Mouse (Mus musculus) brown adipose tissue, adult 24 weeks (tissue): ENCODE results near the gene Kdelr1. TPM values are rescaled to one million over a fixed set of nuclear protein-coding genes. Genes with fewer than 3 reads are reported as not detected.
A peak's percentile ranks its signal among the peaks of the same experiment; 100 is the strongest.

Source experiments
- H3K27ac ChIP-seq: fragments of 200-500 bp; replicated peaks from 2 replicates; pipeline ENCODE4 v1.5.1; 2012; ENCODE audit warnings: low read depth, mild to moderate bottlenecking, low read length
- H3K4me1 ChIP-seq: fragments of 200-500 bp; 2 replicates; pipeline ENCODE4 v1.6.1; 2012; ENCODE audit warnings: low read length, mixed read lengths; ENCODE audit not compliant: control insufficient read depth, insufficient read depth, insufficient read length
- H3K4me3 ChIP-seq: fragments of 200-500 bp; 2 replicates; pipeline ENCODE4 v1.5.1; 2012; ENCODE audit warnings: low read depth, mild to moderate bottlenecking, low read length, moderate library complexity; ENCODE audit not compliant: insufficient read depth
- polyA plus RNA-seq: library from polyadenylated mRNA; stranded (reverse); fragments of >200 nt; gene quantifications from 2 replicates; pipeline ENCODE4 v1.2.4, GENCODE M21; 2012; ENCODE audit not compliant: missing spikeins, insufficient read depth, insufficient read length

Gene Kdelr1
- polyA plus RNA-seq, 1 experiment = 95.6 TPM

- Histone ChIP-seq H3K4me3 (peak overlapping the region; percentile 58), H3K4me1 (0 out of 2 replicates have a peak, but pooled peaks cover 3% of the 10 kb centered on the region), H3K27ac (no peak overlapping the region)
Measured at GRCm38 (mm10) chr7:45919083-45919671, 46.6 kb downstream of the Kdelr1 start.

- Histone ChIP-seq H3K27ac (peak overlapping the region; percentile 35; the same call in 1 of the 2 replicates), H3K4me1 (0 out of 2 replicates have a peak, but pooled peaks cover 3% of the 10 kb centered on the region), H3K4me3 (peak overlapping the region; percentile 58)
Measured at GRCm38 (mm10) chr7:45919761-45920160, 47.2 kb downstream of the Kdelr1 start.

GRCm38 (mm10) chr7:45920583-45921241, 48.1 kb downstream of the Kdelr1 start:
- H3K4me3 ChIP-seq = peak overlapping the region; percentile 58
- 0 out of 2 replicates have a peak, but pooled peaks cover 3% of the 10 kb centered on the region for H3K4me1 ChIP-seq
- H3K27ac ChIP-seq = peak overlapping the region; percentile 80

GRCm38 (mm10) chr7:45921242-45921621, 48.7 kb downstream of the Kdelr1 start, which contains the start of gene Emp3:
Emp3 (minus strand) TSS chr7:45921404.
- Histone ChIP-seq H3K27ac (peak within 1 kb of the TSS; percentile 80), H3K4me3 (peak within 1 kb of the TSS; percentile 58), H3K4me1 (0 out of 2 replicates have a peak, but pooled peaks cover 3% of the 10 kb centered on the region)

GRCm38 (mm10) chr7:45921950-45922600, 49.5 kb downstream of the Kdelr1 start:
- H3K4me1 ChIP-seq = 0 out of 2 replicates have a peak, but pooled peaks cover 3% of the 10 kb centered on the region
- H3K27ac ChIP-seq = peak overlapping the region; percentile 72
- no peak overlapping the region for H3K4me3 ChIP-seq

- H3K27ac ChIP-seq = peak overlapping the region; percentile 94
- H3K4me3 ChIP-seq = peak overlapping the region; percentile 73
- H3K4me1 ChIP-seq = 0 out of 2 replicates have a peak, but pooled peaks cover 3% of the 10 kb centered on the region
Measured at GRCm38 (mm10) chr7:45922928-45923761, 50.6 kb downstream of the Kdelr1 start.

GRCm38 (mm10) chr7:45923762-45924428, 51.3 kb downstream of the Kdelr1 start, which contains the start of gene Ccdc114:
Ccdc114 (plus strand) TSS chr7:45924072.
- Histone ChIP-seq H3K4me3 (peak within 1 kb of the TSS; percentile 73), H3K4me1 (0 out of 2 replicates have a peak, but pooled peaks cover 3% of the 10 kb centered on the region), H3K27ac (peak within 1 kb of the TSS; percentile 94)

- Histone ChIP-seq H3K4me3 (peak overlapping the region; percentile 44), H3K4me1 (0 out of 2 replicates have a peak, but pooled peaks cover 3% of the 10 kb centered on the region), H3K27ac (no peak overlapping the region)
Measured at GRCm38 (mm10) chr7:45924429-45924816, 51.9 kb downstream of the Kdelr1 start.

- H3K4me3 ChIP-seq = no peak overlapping the region
- no peaks in the 10 kb centered on the region for H3K4me1 ChIP-seq
- no peak overlapping the region for H3K27ac ChIP-seq
Measured at GRCm38 (mm10) chr7:45928626-45929295, 56.2 kb downstream of the Kdelr1 start.

GRCm38 (mm10) chr7:45929688-45930087, 57.1 kb downstream of the Kdelr1 start:
- Histone ChIP-seq H3K4me3 (no peak overlapping the region), H3K4me1 (no peaks in the 10 kb centered on the region), H3K27ac (no peak overlapping the region)

Other genes starting within 250 kb of the Kdelr1 start
- gene Rasip1, start 245.3 kb upstream of the Kdelr1 start, polyA plus RNA-seq = 4.3 and 9.3 TPM in 2 replicates
- 1.5 TPM in 1 of 2 replicates, not detected in the other for gene Mamstr, start 232.8 kb upstream of the Kdelr1 start, polyA plus RNA-seq
- gene Fut2, start 206.4 kb upstream of the Kdelr1 start, polyA plus RNA-seq = not detected in 2 replicates
- gene Ntn5, start 188.8 kb upstream of the Kdelr1 start, polyA plus RNA-seq = not detected in 2 replicates
- gene Sec1, start 178.4 kb upstream of the Kdelr1 start, polyA plus RNA-seq = not detected in 2 replicates
- gene Car11, start 172.9 kb upstream of the Kdelr1 start, polyA plus RNA-seq = 12.1 and 17.1 TPM in 2 replicates
- gene Dbp, start 167.7 kb upstream of the Kdelr1 start, polyA plus RNA-seq = 23.3 and 31.5 TPM in 2 replicates
- gene Rpl18, start 157.3 kb upstream of the Kdelr1 start, polyA plus RNA-seq = 445 and 504 TPM in 2 replicates
- 9.2 and 9.9 TPM in 2 replicates for gene Sphk2, start 154.8 kb upstream of the Kdelr1 start, polyA plus RNA-seq
- gene Fam83e, start 151.6 kb upstream of the Kdelr1 start, polyA plus RNA-seq = not detected in 2 replicates
- gene Spaca4, start 147.0 kb upstream of the Kdelr1 start, polyA plus RNA-seq = not detected in 2 replicates
- gene Lmtk3, start 89.0 kb upstream of the Kdelr1 start, polyA plus RNA-seq = 0.36 and 0.46 TPM in 2 replicates
- gene Sult2b1, start 88.1 kb upstream of the Kdelr1 start, polyA plus RNA-seq = 0.87 and 1.1 TPM in 2 replicates
- gene Cyth2, start 58.2 kb upstream of the Kdelr1 start, polyA plus RNA-seq = 39.1 and 45.5 TPM in 2 replicates
- gene Kcnj14, start 48.0 kb upstream of the Kdelr1 start, polyA plus RNA-seq = 1.1 TPM in 1 of 2 replicates, not detected in the other
- gene Grwd1, start 41.8 kb upstream of the Kdelr1 start, polyA plus RNA-seq = 5.5 and 6.6 TPM in 2 replicates
- not detected in 2 replicates for gene Grin2d, start 5.6 kb downstream of the Kdelr1 start, polyA plus RNA-seq
- not detected in 2 replicates for gene Syngr4, start 23.9 kb downstream of the Kdelr1 start, polyA plus RNA-seq
- 151 and 189 TPM in 2 replicates for gene Tmem143, start 24.2 kb downstream of the Kdelr1 start, polyA plus RNA-seq
- gene Emp3, start 48.6 kb downstream of the Kdelr1 start, polyA plus RNA-seq = 18.1 and 29.0 TPM in 2 replicates
- gene Ccdc114, start 51.3 kb downstream of the Kdelr1 start, polyA plus RNA-seq = 1.2 and 1.7 TPM in 2 replicates
- not detected in 2 replicates for gene Abcc6, start 157.5 kb downstream of the Kdelr1 start, polyA plus RNA-seq
- gene Nomo1, start 160.9 kb downstream of the Kdelr1 start, polyA plus RNA-seq = 26.3 and 38.6 TPM in 2 replicates
- 5.1 and 10.4 TPM in 2 replicates for gene Kcnj11, start 228.0 kb downstream of the Kdelr1 start, polyA plus RNA-seq